Mouse (Mus musculus) embryonic fibroblast, embryonic 13.5 days (primary cell): Measurements from ENCODE around the gene Ccdc183.

ENCODE experiments used
- CTCF ChIP-seq: IDR thresholded peaks from 2 replicates; pipeline ENCODE4 v1.5.1; 2011; ENCODE audit warnings: mild to moderate bottlenecking, control low read depth, low read length, moderate library complexity, borderline replicate concordance; ENCODE audit not compliant: insufficient read depth
- POLR2A ChIP-seq: IDR thresholded peaks from 2 replicates; pipeline ENCODE4 v1.6.1; 2011; ENCODE audit warnings: low read depth, mild to moderate bottlenecking, control low read depth, low read length, moderate library complexity

- TF ChIP-seq CTCF (no peak), POLR2A (no peak)
Measured at GRCm38 (mm10) chr2:25633616-25634015, 16.1 kb upstream of the Ccdc183 start.
